Mouse (Mus musculus) heart, adult 2 months (tissue): ENCODE data around the gene Rbm24. TPM values are rescaled to one million over a fixed set of nuclear protein-coding genes. Genes with fewer than 3 reads are reported as not detected.

ENCODE experiments used
- DNase-seq, 2 experiments: peaks; one replicate each; pipeline ENCODE4 v3.0.0; 2021
- H3K27ac ChIP-seq: fragments of 200-600 bp; 2 replicates; pipeline ENCODE4 v1.8.1; 2022
- H3K27me3 ChIP-seq: fragments of 200-500 bp; 2 replicates; pipeline ENCODE4 v1.6.1; 2012; ENCODE audit warnings: mild to moderate bottlenecking, low read length, inconsistent platforms, mixed read lengths; ENCODE audit not compliant: control insufficient read depth, insufficient read depth
- H3K36me3 ChIP-seq: fragments of 200-500 bp; 2 replicates; pipeline ENCODE4 v1.6.1; 2012; ENCODE audit warnings: low read length, inconsistent platforms; ENCODE audit not compliant: control insufficient read depth, insufficient read depth
- H3K4me1 ChIP-seq: fragments of 200-500 bp; 2 replicates; pipeline ENCODE4 v1.6.1; 2011; ENCODE audit warnings: low read length; ENCODE audit not compliant: control insufficient read depth, insufficient read depth
- H3K4me3 ChIP-seq: fragments of 200-600 bp; 2 replicates; pipeline ENCODE4 v1.8.1; 2022
- H3K79me2 ChIP-seq: fragments of 200-500 bp; replicated peaks from 2 replicates; pipeline ENCODE4 v1.6.1; 2012; ENCODE audit warnings: mild to moderate bottlenecking, inconsistent platforms, low read length, moderate library complexity, mixed read lengths; ENCODE audit not compliant: control insufficient read depth, insufficient read depth
- H3K9ac ChIP-seq: fragments of 200-500 bp; 2 replicates; pipeline ENCODE4 v1.6.1; 2012; ENCODE audit warnings: low read depth, mild to moderate bottlenecking, control low read depth, inconsistent platforms, low read length, mixed read lengths
- CTCF ChIP-seq: fragments of 200-600 bp; IDR thresholded peaks from 2 replicates; pipeline ENCODE4 v1.8.1; 2022; ENCODE audit warnings: antibody characterized with exemption, mild to moderate bottlenecking, moderate library complexity
- EP300 ChIP-seq: fragments of 200-500 bp; IDR thresholded peaks from 2 replicates; pipeline ENCODE4 v1.6.1; 2011; ENCODE audit warnings: low read depth, low read length, control low read depth; ENCODE audit not compliant: insufficient read depth
- POLR2A ChIP-seq: fragments of 200-500 bp; IDR thresholded peaks from 2 replicates; pipeline ENCODE4 v1.6.1; 2011; ENCODE audit warnings: mild to moderate bottlenecking, low read depth, low read length, control low read depth; ENCODE audit not compliant: insufficient read depth
- WGBS: fragments of 180-500 bp; shearing (Covaris S2); methylation state at CpG from one replicate; pipeline ENCODE4 v1.1.7; 2018; 5-methylcytosine and 5-hydroxymethylcytosine counted together
- intact Hi-C: fragments of 180-260 bp; cut with DNase I; formaldehyde crosslinking; loops from one replicate; pipeline ENCODE4 v1.15.1; 2025
- polyA plus RNA-seq: library from polyadenylated mRNA; depleted of rRNA; stranded (reverse); fragments of >200 nt; gene quantifications from 2 replicates; pipeline ENCODE4 v1.2.3, GENCODE M21; 2012
- total RNA-seq, 2 experiments: library from RNA; stranded (reverse); gene quantifications; 2 replicates each; pipeline ENCODE4 v1.2.3; 2021

The Rbm24 gene
- total and polyA plus RNA-seq, 3 experiments, result 176 to 252 (median 182) TPM

- 0 out of 2 replicates have a peak, but pooled peaks have one; percentile 9 for TF ChIP-seq POLR2A
- no peak for TF ChIP-seq EP300
- H3K9ac ChIP-seq, result peak overlapping the region; percentile 34; the same call in 1 of the 2 replicates
- no peak overlapping the region for H3K4me3 ChIP-seq
Observed at GRCm38 (mm10) chr13:46424376-46424775, 6.1 kb downstream of the Rbm24 start.

GRCm38 (mm10) chr13:46426651-46427269 is 8.5 kb downstream of the Rbm24 start:
- peaks cover 43% of the 10 kb centered on the region for H3K36me3 ChIP-seq
- intact Hi-C loops, result no loop called here
- H3K9ac ChIP-seq, result no peak overlapping the region
- H3K79me2 ChIP-seq, result 0 out of 2 replicates have a peak, but pooled peaks cover 1% of the 10 kb centered on the region
- WGBS, result 50% methylated on average over 6 of the region's 6 CpGs
- H3K27ac ChIP-seq, result peak overlapping the region; percentile 93
- H3K4me3 ChIP-seq, result no peak overlapping the region
- TF ChIP-seq CTCF, result no peak
- peak; percentile 69 for TF ChIP-seq POLR2A
- peak; percentile 99 for TF ChIP-seq EP300
- H3K4me1 ChIP-seq, result peaks cover 1% of the 10 kb centered on the region
- DNase-seq, result peak; percentile 35 to 79
- no peaks in the 10 kb centered on the region for H3K27me3 ChIP-seq

More at GRCm38 (mm10) chr13:46424376-46424775, 6.1 kb downstream of the Rbm24 start:
- peaks cover 41% of the 10 kb centered on the region for H3K36me3 ChIP-seq
- no peaks in the 10 kb centered on the region for H3K27me3 ChIP-seq
- 0 out of 2 replicates have a peak, but pooled peaks cover 1% of the 10 kb centered on the region for H3K79me2 ChIP-seq
- WGBS, result 60% methylated on average over 8 of the region's 8 CpGs
- intact Hi-C loops, result loop anchor here (5.0 kb wide), 2 partner anchors 67 to 148 kb away; no protein-coding TSS in a partner anchor
- DNase-seq, result no peak
- H3K4me1 ChIP-seq, result peaks cover 1% of the 10 kb centered on the region; the same call in 1 of the 2 replicates
- peak overlapping the region; percentile 92 for H3K27ac ChIP-seq

- H3K4me3 ChIP-seq, result no peak overlapping the region
- H3K27me3 ChIP-seq, result no peaks in the 10 kb centered on the region
- H3K9ac ChIP-seq, result peak overlapping the region; percentile 52
- 66% methylated on average over 22 of the region's 22 CpGs for WGBS
- TF ChIP-seq POLR2A (no peak), CTCF (no peak), EP300 (no peak)
- peaks cover 40% of the 10 kb centered on the region for H3K36me3 ChIP-seq
- peak in 1 of 2 experiments; percentile 23 for DNase-seq
- peak overlapping the region; percentile 93 for H3K27ac ChIP-seq
- intact Hi-C loops, result loop anchor here (2.0 kb wide), 2 partner anchors 14 to 74 kb away; no protein-coding TSS in a partner anchor
- H3K4me1 ChIP-seq, result peaks cover 1% of the 10 kb centered on the region
- 0 out of 2 replicates have a peak, but pooled peaks cover 1% of the 10 kb centered on the region for H3K79me2 ChIP-seq
Observed at GRCm38 (mm10) chr13:46428964-46429363, 10.7 kb downstream of the Rbm24 start.

DNA sequence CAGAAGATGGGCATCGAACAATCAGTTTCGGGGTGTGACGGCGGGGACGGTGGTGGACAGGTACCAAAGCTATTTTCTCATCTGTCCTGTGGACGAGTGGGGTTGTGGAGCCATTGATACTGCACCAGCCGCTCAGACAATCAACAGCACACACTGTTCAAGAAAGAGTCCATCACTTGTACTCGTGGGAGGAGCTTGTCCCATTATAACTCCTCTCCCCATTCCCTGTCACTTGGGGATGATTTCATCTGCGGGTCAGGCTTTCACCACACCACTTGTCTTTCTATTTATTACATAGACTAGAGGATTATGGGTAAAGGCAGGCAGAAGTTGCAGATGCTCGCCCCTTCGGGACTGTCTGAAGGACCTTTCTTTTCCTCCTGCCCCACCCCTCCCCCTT is 11.6 kb downstream of the Rbm24 start:
- peak; percentile 27 to 34 for DNase-seq
- Histone ChIP-seq H3K36me3 (peaks cover 32% of the 10 kb centered on the region), H3K27ac (peak overlapping the region; percentile 93), H3K9ac (no peak overlapping the region), H3K79me2 (0 out of 2 replicates have a peak, but pooled peaks cover 1% of the 10 kb centered on the region), H3K27me3 (no peaks in the 10 kb centered on the region), H3K4me1 (peaks cover 1% of the 10 kb centered on the region), H3K4me3 (no peak overlapping the region)
- intact Hi-C loops, result loop anchor here (2.0 kb wide), 2 partner anchors 15 to 73 kb away; no protein-coding TSS in a partner anchor
- TF ChIP-seq EP300 (0 out of 2 replicates have a peak, but pooled peaks have one; percentile 75), POLR2A (peak; percentile 64), CTCF (no peak)
- WGBS, result 64% methylated on average over 11 of the region's 11 CpGs

DNA sequence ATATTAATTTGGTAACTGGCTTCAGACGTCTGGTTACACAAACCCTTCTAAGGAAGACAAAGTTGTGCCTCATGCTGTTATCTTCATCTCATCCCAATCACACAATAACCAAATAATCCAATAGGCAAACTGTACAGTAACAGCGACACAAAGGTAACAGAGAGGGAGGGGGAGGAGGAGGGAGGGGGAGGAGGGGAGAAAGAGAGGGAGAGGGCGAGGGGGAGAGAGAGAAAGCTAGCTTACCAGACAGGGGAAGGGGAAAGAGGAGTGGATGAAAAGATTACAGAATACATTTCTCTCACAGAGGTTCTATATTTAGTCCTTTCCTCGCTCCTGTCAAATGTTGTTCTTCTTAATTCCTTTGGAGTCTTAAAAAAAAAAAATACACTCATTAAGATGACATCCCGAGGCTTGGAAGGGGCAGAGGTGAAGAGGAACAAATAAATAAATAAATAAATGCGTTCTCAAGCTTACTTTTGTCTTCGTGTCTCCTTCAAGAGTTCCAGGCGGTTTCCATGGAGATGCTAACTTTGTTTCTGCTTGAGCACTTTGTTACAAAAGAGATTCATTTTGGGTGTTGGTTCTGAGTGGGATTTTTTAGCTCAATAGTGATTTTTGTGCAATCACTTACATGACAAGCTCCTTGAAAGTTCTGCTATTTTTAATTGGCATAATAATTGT is 15.8 kb downstream of the Rbm24 start:
- TF ChIP-seq POLR2A, result no peak
- TF ChIP-seq EP300, result no peak
- no peak for TF ChIP-seq CTCF
- 39% methylated on average over 8 of the region's 8 CpGs for WGBS
- no peak for DNase-seq
- peaks cover 6% of the 10 kb centered on the region for H3K36me3 ChIP-seq
- H3K4me1 ChIP-seq, result no peaks in the 10 kb centered on the region; the same call in 1 of the 2 replicates
- intact Hi-C loops, result no loop called here
- H3K79me2 ChIP-seq, result no peaks in the 10 kb centered on the region
- H3K27me3 ChIP-seq, result no peaks in the 10 kb centered on the region
- no peak overlapping the region for H3K4me3 ChIP-seq
- H3K27ac ChIP-seq, result no peak overlapping the region
- no peak overlapping the region for H3K9ac ChIP-seq
